Mouse (Mus musculus) forebrain, embryonic 14.5 days (tissue): ENCODE results near the gene Fanca. TPM values are rescaled to one million over a fixed set of nuclear protein-coding genes. Genes with fewer than 3 reads are reported as not detected.
A peak's percentile ranks its signal among the peaks of the same experiment; 100 is the strongest.

Experiments used
- ATAC-seq: fragments of 200-750 bp; cut with Nextera tagmentation; 2 replicates; pipeline ENCODE4 v1.8.0; 2017; ENCODE audit warnings: mild to moderate bottlenecking, moderate library complexity
- DNase-seq: peaks from one replicate; pipeline ENCODE4 v3.0.0-alpha.2; 2015; ENCODE audit warnings: low spot score
- H3K27ac ChIP-seq: fragments of 300-500 bp; sonication (generic); 2 replicates; pipeline ENCODE4 v1.5.1; 2014; ENCODE audit warnings: low read depth, mild to moderate bottlenecking, control low read depth, low read length, moderate library complexity
- H3K27me3 ChIP-seq: fragments of 300-500 bp; sonication (generic); replicated peaks from 2 replicates; pipeline ENCODE4 v1.6.1; 2014; ENCODE audit warnings: low read length, control low read depth, mixed read lengths; ENCODE audit not compliant: control insufficient read depth, insufficient read depth
- H3K36me3 ChIP-seq: fragments of 300-500 bp; sonication (generic); 2 replicates; pipeline ENCODE4 v1.6.1; 2014; ENCODE audit warnings: low read length, control low read depth; ENCODE audit not compliant: control insufficient read depth, insufficient read depth
- H3K4me1 ChIP-seq: fragments of 300-500 bp; sonication (generic); 2 replicates; pipeline ENCODE4 v1.6.1; 2014; ENCODE audit warnings: antibody characterized with exemption, low read length, control low read depth; ENCODE audit not compliant: control insufficient read depth, insufficient read depth
- H3K4me2 ChIP-seq: fragments of 300-500 bp; sonication (generic); 2 replicates; pipeline ENCODE4 v1.6.1; 2014; ENCODE audit warnings: mild to moderate bottlenecking, control low read depth, low read length
- H3K4me3 ChIP-seq: fragments of 300-500 bp; sonication (generic); 2 replicates; pipeline ENCODE4 v1.5.1; 2014; ENCODE audit warnings: low read depth, low read length, control low read depth
- H3K9ac ChIP-seq: fragments of 300-500 bp; sonication (generic); 2 replicates; pipeline ENCODE4 v1.6.1; 2014; ENCODE audit warnings: mild to moderate bottlenecking, low read length, control low read depth, moderate library complexity
- H3K9me3 ChIP-seq: fragments of 300-500 bp; sonication (generic); replicated peaks from 2 replicates; pipeline ENCODE4 v1.6.1; 2016; ENCODE audit warnings: low read length, control low read depth, mixed read lengths; ENCODE audit not compliant: control insufficient read depth
- WGBS: fragments of 180-500 bp; shearing (Covaris S2); extraction: QIAGEN DNeasy Blood & Tissue Kit; methylation state at CpG from one replicate; pipeline ENCODE4 v1.1.7; 2014; 5-methylcytosine and 5-hydroxymethylcytosine counted together
- polyA plus RNA-seq: library from polyadenylated mRNA; unstranded; fragments of >200 nt; fragmentation: Nextera tagmentation; extraction: Ambion mirVana; gene quantifications from 2 replicates; pipeline ENCODE4 v1.2.1, GENCODE M21; 2014

Fanca gene
- polyA plus RNA-seq, 1 experiment from 2014 or later = 13.7 TPM

- DNase-seq (no peak), ATAC-seq (no peak)
- H3K4me1 ChIP-seq = no peaks in the 10 kb centered on the region
- no peak overlapping the region for H3K9ac ChIP-seq
- H3K36me3 ChIP-seq = peaks cover 7% of the 10 kb centered on the region; the same call in 1 of the 2 replicates
- H3K4me2 ChIP-seq = no peak overlapping the region
- no peak overlapping the region for H3K27ac ChIP-seq
- WGBS = 82% methylated on average over 8 of the region's 8 CpGs
- no peak overlapping the region for H3K4me3 ChIP-seq
- H3K27me3 ChIP-seq = no peaks in the 10 kb centered on the region
- no peaks in the 10 kb centered on the region for H3K9me3 ChIP-seq
Measured at GRCm38 (mm10) chr8:123345135-123345534, 26.8 kb upstream of the Fanca start.

DNA sequence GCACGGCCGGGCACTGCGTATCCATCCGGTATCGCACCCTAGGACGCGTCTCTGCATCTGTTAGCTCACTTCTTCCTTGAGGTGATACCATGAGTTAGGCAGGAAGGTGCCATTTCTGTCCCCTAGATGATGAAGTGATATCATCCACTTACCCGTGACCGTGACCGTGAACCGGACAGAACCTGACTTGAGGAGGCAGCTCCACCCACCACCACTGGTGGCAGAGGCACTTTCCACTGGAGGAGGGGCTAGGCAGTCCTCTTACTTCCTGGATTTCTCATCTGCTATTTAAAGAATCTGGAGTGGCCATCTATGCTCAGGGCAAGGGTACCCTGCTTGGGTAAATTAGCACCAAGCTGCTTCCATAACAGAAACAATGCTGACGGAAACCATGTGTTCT lies 25.0 kb upstream of the Fanca start:
- 95% methylated on average over 12 of the region's 12 CpGs for WGBS
- H3K9me3 ChIP-seq = no peaks in the 10 kb centered on the region
- ATAC-seq (no peak), DNase-seq (no peak)
- no peak overlapping the region for H3K27ac ChIP-seq
- H3K4me1 ChIP-seq = no peaks in the 10 kb centered on the region
- H3K9ac ChIP-seq = no peak overlapping the region
- no peak overlapping the region for H3K4me3 ChIP-seq
- no peaks in the 10 kb centered on the region for H3K27me3 ChIP-seq
- H3K36me3 ChIP-seq = peaks cover 3% of the 10 kb centered on the region; the same call in 1 of the 2 replicates
- H3K4me2 ChIP-seq = no peak overlapping the region

GRCm38 (mm10) chr8:123342911-123343310 lies 24.5 kb upstream of the Fanca start:
- DNase-seq (no peak), ATAC-seq (no peak)
- H3K9ac ChIP-seq = no peak overlapping the region
- H3K27ac ChIP-seq = no peak overlapping the region
- no peaks in the 10 kb centered on the region for H3K9me3 ChIP-seq
- H3K4me3 ChIP-seq = no peak overlapping the region
- no peaks in the 10 kb centered on the region for H3K27me3 ChIP-seq
- 91% methylated on average over 7 of the region's 7 CpGs for WGBS
- no peaks in the 10 kb centered on the region for H3K4me1 ChIP-seq
- no peaks in the 10 kb centered on the region for H3K36me3 ChIP-seq
- no peak overlapping the region for H3K4me2 ChIP-seq

DNA sequence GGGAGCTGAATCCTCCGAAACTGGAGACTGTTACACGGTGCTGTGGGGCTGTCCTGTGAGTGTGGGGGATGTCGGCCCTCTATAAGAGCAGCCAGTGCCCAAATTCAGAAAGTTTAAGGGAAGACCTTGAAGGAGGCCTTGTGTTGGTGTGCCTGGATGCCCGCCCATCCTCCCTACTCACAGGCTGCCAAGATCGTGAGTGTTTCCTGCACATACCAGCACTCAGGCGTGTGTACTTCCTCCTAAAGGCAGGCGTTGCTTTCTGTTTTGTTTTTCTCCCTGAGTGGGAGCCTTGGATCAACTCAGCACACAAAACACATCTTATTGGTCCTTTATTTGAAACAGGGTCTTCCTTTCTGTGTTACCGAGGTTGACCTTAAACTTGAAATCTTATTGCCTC lies 23.9 kb upstream of the Fanca start:
- no peak for ATAC-seq
- Histone ChIP-seq H3K9me3 (no peaks in the 10 kb centered on the region), H3K4me2 (no peak overlapping the region), H3K9ac (no peak overlapping the region), H3K4me1 (no peaks in the 10 kb centered on the region), H3K27me3 (no peaks in the 10 kb centered on the region), H3K36me3 (no peaks in the 10 kb centered on the region), H3K4me3 (no peak overlapping the region), H3K27ac (no peak overlapping the region)
- no peak for DNase-seq
- WGBS = 84% methylated on average over 8 of the region's 8 CpGs

DNA sequence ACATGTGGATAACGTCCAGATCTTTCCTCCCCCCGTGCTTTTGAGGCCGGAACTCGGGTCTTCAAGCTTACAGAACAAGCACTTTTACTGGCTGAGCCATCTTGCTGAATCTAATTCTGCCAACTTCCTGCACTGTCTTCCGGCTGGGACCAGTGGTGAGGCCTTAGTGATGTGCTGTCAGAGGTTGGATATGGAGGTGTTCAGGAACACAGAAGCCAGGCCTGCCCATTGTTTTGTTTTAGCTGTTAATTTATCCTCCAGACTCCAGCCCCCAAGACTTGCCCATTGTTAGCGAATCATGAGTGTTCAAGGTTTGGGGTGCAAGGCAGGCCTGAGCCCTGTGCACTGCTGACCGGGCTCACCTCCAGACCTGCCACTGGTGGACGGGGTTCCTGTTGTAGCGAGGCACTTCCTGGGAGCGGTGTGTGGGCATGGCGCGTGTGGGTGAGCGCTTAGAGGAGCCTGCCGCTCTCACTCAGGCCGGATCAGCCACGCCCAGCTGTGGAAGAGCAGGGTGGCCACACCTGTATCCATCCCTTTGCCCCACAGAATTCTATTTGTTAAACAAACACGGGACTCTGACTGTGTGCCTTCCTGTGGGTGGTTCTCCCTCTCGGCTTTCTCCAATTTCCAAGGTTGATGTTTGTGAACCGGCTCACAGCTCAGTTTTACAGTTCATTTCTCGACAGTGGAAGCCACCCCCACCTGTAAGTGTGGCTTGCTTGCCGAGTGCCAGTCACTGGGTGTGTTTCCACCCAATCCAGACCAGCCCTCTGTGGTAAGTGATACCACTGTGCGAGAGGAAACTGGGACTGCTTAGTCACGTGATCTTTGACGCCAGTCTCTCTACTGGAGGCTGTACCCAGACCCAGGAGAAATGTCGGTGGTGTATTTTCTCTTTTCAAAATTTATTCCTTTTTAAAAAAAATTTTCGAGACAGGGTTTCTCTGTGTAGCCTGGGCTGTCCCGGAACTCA lies 23.0 kb upstream of the Fanca start:
- WGBS = 92% methylated on average over 27 of the region's 27 CpGs
- Histone ChIP-seq H3K4me1 (no peaks in the 10 kb centered on the region), H3K4me2 (no peak overlapping the region), H3K36me3 (no peaks in the 10 kb centered on the region), H3K27me3 (no peaks in the 10 kb centered on the region), H3K4me3 (no peak overlapping the region), H3K27ac (no peak overlapping the region), H3K9me3 (no peaks in the 10 kb centered on the region), H3K9ac (no peak overlapping the region)
- no peak for DNase-seq
- ATAC-seq = no peak

DNA sequence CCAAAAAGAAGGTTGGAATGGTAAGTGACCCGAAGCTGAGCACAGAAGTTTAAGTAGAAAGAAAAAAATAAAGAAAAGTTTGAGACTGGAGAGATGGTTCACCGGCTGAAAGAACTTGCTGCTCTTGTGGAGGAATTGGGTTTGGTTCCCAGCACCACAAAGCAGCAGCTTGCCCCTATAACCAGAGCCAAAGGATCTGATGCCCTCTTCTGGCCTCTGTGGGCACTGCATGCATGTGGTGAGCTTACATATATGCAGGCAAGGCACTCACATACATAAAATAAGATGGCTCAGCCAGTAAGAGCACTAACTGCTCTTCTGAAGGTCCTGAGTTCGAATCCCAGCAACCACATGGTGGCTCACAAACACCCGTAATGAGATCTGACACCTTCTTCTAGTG lies 21.7 kb upstream of the Fanca start:
- WGBS = 96% methylated on average over 4 of the region's 4 CpGs
- H3K4me1 ChIP-seq = peaks cover 2% of the 10 kb centered on the region; the same call in 1 of the 2 replicates
- no peaks in the 10 kb centered on the region for H3K36me3 ChIP-seq

DNA sequence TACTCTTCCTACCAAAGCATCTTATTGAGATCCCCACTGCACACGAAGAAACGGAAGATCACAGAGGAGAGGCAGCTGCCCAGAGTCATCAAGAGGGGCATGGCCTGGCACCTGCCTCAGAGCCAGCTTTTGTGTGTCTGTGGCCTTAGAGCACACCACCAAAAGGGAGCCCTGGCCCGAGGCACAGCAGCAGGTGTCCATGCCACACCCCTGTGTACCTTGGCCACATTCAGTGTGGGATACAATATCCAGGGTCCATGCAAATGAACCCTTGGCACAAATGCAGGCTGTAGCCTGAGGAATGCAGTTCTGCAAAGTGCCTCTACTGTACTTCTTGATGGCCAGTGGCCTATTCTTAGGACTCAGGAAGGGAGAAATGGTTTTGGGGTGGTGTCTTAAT lies 19.1 kb upstream of the Fanca start:
- WGBS = 75% methylated on average over 3 of the region's 3 CpGs
- H3K27me3 ChIP-seq = no peaks in the 10 kb centered on the region
- H3K4me1 ChIP-seq = peaks cover 12% of the 10 kb centered on the region
- no peaks in the 10 kb centered on the region for H3K9me3 ChIP-seq
- H3K36me3 ChIP-seq = no peaks in the 10 kb centered on the region
- ATAC-seq (no peak), DNase-seq (no peak)
- H3K9ac ChIP-seq = no peak overlapping the region
- H3K4me2 ChIP-seq = no peak overlapping the region
- H3K27ac ChIP-seq = no peak overlapping the region
- H3K4me3 ChIP-seq = no peak overlapping the region

More for the DNA sequence above, 21.7 kb upstream of the Fanca start:
- H3K27me3 ChIP-seq = no peaks in the 10 kb centered on the region
- no peak overlapping the region for H3K9ac ChIP-seq
- no peak overlapping the region for H3K4me2 ChIP-seq
- no peaks in the 10 kb centered on the region for H3K9me3 ChIP-seq
- H3K27ac ChIP-seq = no peak overlapping the region
- DNase-seq = no peak
- no peak for ATAC-seq
- no peak overlapping the region for H3K4me3 ChIP-seq

GRCm38 (mm10) chr8:123334467-123334866 lies 16.1 kb upstream of the Fanca start:
- Histone ChIP-seq H3K9ac (peak overlapping the region; percentile 89), H3K4me3 (peak overlapping the region; percentile 84), H3K27me3 (no peaks in the 10 kb centered on the region; the same call in 1 of the 2 replicates), H3K27ac (peak overlapping the region; percentile 40; the same call in 1 of the 2 replicates), H3K4me2 (peak overlapping the region; percentile 71), H3K4me1 (peaks cover 12% of the 10 kb centered on the region), H3K9me3 (no peaks in the 10 kb centered on the region), H3K36me3 (no peaks in the 10 kb centered on the region)
- ATAC-seq (no peak), DNase-seq (no peak)
- whole genome bisulfite sequencing = 0% methylated on average over 1 of the region's 1 CpGs

DNA sequence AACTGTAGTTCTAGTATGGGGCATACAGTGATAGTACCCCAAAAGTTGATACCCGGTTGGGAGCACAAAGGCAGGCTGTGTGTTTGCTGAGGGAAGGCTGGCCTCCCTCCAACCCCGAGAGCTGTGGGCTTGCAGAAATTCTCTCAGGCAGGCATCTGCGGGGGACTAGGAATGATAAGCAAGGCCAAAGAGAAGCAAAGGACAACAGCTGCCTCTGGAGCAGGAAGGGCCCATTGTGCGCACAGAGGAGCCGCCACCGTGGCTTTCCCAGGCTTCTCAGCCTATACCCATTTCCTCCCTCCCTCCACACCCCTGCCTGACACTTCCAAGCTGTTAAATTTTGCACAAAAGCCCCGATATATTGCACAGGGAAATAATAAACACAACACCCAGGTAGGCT lies 15.5 kb upstream of the Fanca start:
- peak; percentile 40 for DNase-seq
- Histone ChIP-seq H3K9ac (peak overlapping the region; percentile 89), H3K27me3 (no peaks in the 10 kb centered on the region; the same call in 1 of the 2 replicates), H3K4me1 (peaks cover 12% of the 10 kb centered on the region), H3K9me3 (no peaks in the 10 kb centered on the region), H3K36me3 (no peaks in the 10 kb centered on the region), H3K4me2 (peak overlapping the region; percentile 71), H3K27ac (peak overlapping the region; percentile 40; the same call in 1 of the 2 replicates), H3K4me3 (peak overlapping the region; percentile 84)
- no peak for ATAC-seq
- 2% methylated on average over 7 of the region's 7 CpGs for WGBS
